Mouse (Mus musculus) heart, adult 18-20 months (tissue): ENCODE measurements around the gene Tmem251. TPM values are rescaled to one million over a fixed set of nuclear protein-coding genes. Genes with fewer than 3 reads are reported as not detected.

ENCODE experiments used
- DNase-seq, 2 experiments: peaks; one replicate each; pipeline ENCODE4 v3.0.0; 2021 to 2022; ENCODE audit warnings: mixed read lengths in 1 of 2
- long read RNA-seq, 2 experiments: library from polyadenylated mRNA; stranded (forward); transcript quantifications; one replicate each; pipeline ENCODE4 v2.0.0; 2021
- total RNA-seq, 2 experiments: library from RNA; stranded (reverse); gene quantifications; 2 replicates each; pipeline ENCODE4 v1.2.3; 2021

Tmem251 gene
- total RNA-seq, result 1 to 10 TPM; 4.6 to 5.1 TPM
- long read RNA-seq, experiment 1, transcript Tmem251-201 (2 exons, 3,367 nt), result major isoform, 14 of 22 reads
- long read RNA-seq, experiment 1, partial matches to known transcripts, result 0 of 22 reads
- long read RNA-seq, experiment 1, other reads (novel, unspliced or antisense), result 8 of 22 reads
- long read RNA-seq, experiment 2, partial matches to known transcripts, result 0 of 9 reads
- long read RNA-seq, experiment 2, other reads (novel, unspliced or antisense), result 5 of 9 reads

GRCm38 (mm10) chr12:102743589-102744574 is at the start of gene Tmem251, which contains the start of gene Moap1:
Gene Tmem251, plus strand, starts transcription at chr12:102743762.
Gene Moap1, minus strand, starts transcription at chr12:102743661.
- peak; percentile 91 to 95 for DNase-seq

- no peak for DNase-seq
These were observed 48.0 kb upstream of the Tmem251 start for GRCm38 (mm10) chr12:102695369-102696239.

- no peak for DNase-seq
These were observed 46.8 kb upstream of the Tmem251 start for GRCm38 (mm10) chr12:102696635-102697354.

- no peak for DNase-seq
These were observed 46.2 kb upstream of the Tmem251 start for GRCm38 (mm10) chr12:102697381-102697780.

- DNase-seq, result no peak
These were observed 45.4 kb upstream of the Tmem251 start for GRCm38 (mm10) chr12:102698089-102698684.

- no peak for DNase-seq
These were observed 44.4 kb upstream of the Tmem251 start for GRCm38 (mm10) chr12:102699156-102699555.

GRCm38 (mm10) chr12:102700453-102700852 is 43.1 kb upstream of the Tmem251 start:
- DNase-seq, result no peak

- no peak for DNase-seq
These were observed 41.8 kb upstream of the Tmem251 start for GRCm38 (mm10) chr12:102701691-102702207.

- DNase-seq, result peak; percentile 76 to 94
These were observed 41.0 kb upstream of the Tmem251 start for GRCm38 (mm10) chr12:102702356-102703110.

GRCm38 (mm10) chr12:102703111-102703412 is 40.5 kb upstream of the Tmem251 start:
- DNase-seq, result peak in 1 of 2 experiments; percentile 67

- no peak for DNase-seq
These were observed 40.1 kb upstream of the Tmem251 start for GRCm38 (mm10) chr12:102703441-102703840.

- DNase-seq, result no peak
These were observed 39.6 kb upstream of the Tmem251 start for GRCm38 (mm10) chr12:102703921-102704408.

GRCm38 (mm10) chr12:102704457-102705198 is 38.9 kb upstream of the Tmem251 start, which contains the start of gene Itpk1:
Gene Itpk1, minus strand, starts transcription at chr12:102704930.
- peak in 1 of 2 experiments; percentile 71 for DNase-seq

GRCm38 (mm10) chr12:102705216-102705871 is 38.2 kb upstream of the Tmem251 start:
- DNase-seq, result peak; percentile 86 to 91

- DNase-seq, result no peak
These were observed 37.5 kb upstream of the Tmem251 start for GRCm38 (mm10) chr12:102705906-102706640.

GRCm38 (mm10) chr12:102706833-102707463 is 36.6 kb upstream of the Tmem251 start:
- DNase-seq, result no peak

GRCm38 (mm10) chr12:102708220-102708619 is 35.3 kb upstream of the Tmem251 start:
- peak in 1 of 2 experiments; percentile 55 for DNase-seq
